Mouse (Mus musculus) liver, embryonic 14.5 days (tissue): Measurements from ENCODE around the gene Arrdc2. TPM values are rescaled to one million over a fixed set of nuclear protein-coding genes. Genes with fewer than 3 reads are reported as not detected.

ENCODE experiments used
- ATAC-seq: fragments of 200-750 bp; cut with Nextera tagmentation; 2 replicates; pipeline ENCODE4 v1.8.0; 2017; ENCODE audit warnings: moderate number of reproducible peaks, mild to moderate bottlenecking, moderate library complexity; ENCODE audit not compliant: insufficient read depth
- DNase-seq, 3 experiments: peaks; one replicate each; pipeline ENCODE4 v3.0.0-alpha.2; 2012 to 2013; ENCODE audit warnings: low read depth in 3 of 3, low spot score in 3 of 3
- H3K27ac ChIP-seq: fragments of 300-500 bp; sonication (generic); 2 replicates; pipeline ENCODE4 v1.5.1; 2014; ENCODE audit warnings: moderate library complexity, mild to moderate bottlenecking, control low read depth, inconsistent platforms
- H3K27me3 ChIP-seq: fragments of 300-500 bp; sonication (generic); 2 replicates; pipeline ENCODE4 v1.6.1; 2014; ENCODE audit warnings: mild to moderate bottlenecking, low read length, moderate library complexity; ENCODE audit not compliant: control insufficient read depth, insufficient read depth
- H3K36me3 ChIP-seq: fragments of 300-500 bp; sonication (generic); replicated peaks from 2 replicates; pipeline ENCODE4 v1.6.1; 2014; ENCODE audit warnings: low read depth; ENCODE audit not compliant: control insufficient read depth, insufficient read depth
- H3K4me1 ChIP-seq, 2 experiments: fragments of 200-500 bp in 1 of 2; fragments of 300-500 bp in 1 of 2; sonication (generic) in 1 of 2; replicated peaks; 2 replicates each; pipeline ENCODE4 v1.6.1; 2012 to 2014; ENCODE audit warnings: antibody characterized with exemption in 1 of 2, inconsistent platforms in 1 of 2, low read length in 1 of 2; ENCODE audit not compliant: control insufficient read depth in 2 of 2, insufficient read depth in 2 of 2
- H3K4me2 ChIP-seq: fragments of 300-500 bp; sonication (generic); 2 replicates; pipeline ENCODE4 v1.6.1; 2014; ENCODE audit warnings: low read depth, mild to moderate bottlenecking, control low read depth, moderate library complexity
- H3K4me3 ChIP-seq, 2 experiments: fragments of 200-500 bp in 1 of 2; fragments of 300-500 bp in 1 of 2; sonication (generic) in 1 of 2; 2 replicates each; pipeline ENCODE4 v1.5.1; 2012 to 2014; ENCODE audit warnings: low read depth in 2 of 2, low read length in 2 of 2, mild to moderate bottlenecking in 2 of 2, control low read depth in 1 of 2, inconsistent platforms in 1 of 2, moderate library complexity in 1 of 2; ENCODE audit not compliant: insufficient read depth in 1 of 2
- H3K9ac ChIP-seq: fragments of 300-500 bp; sonication (generic); replicated peaks from 2 replicates; pipeline ENCODE4 v1.6.1; 2014; ENCODE audit warnings: mild to moderate bottlenecking, control low read depth, moderate library complexity
- H3K9me3 ChIP-seq: fragments of 300-500 bp; sonication (generic); 2 replicates; pipeline ENCODE4 v1.6.1; 2016; ENCODE audit warnings: low read length, mixed read lengths; ENCODE audit not compliant: control insufficient read depth
- CTCF ChIP-seq: IDR thresholded peaks from 2 replicates; pipeline ENCODE4 v1.5.1; 2016; ENCODE audit warnings: antibody characterized with exemption, low read depth, control low read depth
- EP300 ChIP-seq: IDR thresholded peaks from 2 replicates; pipeline ENCODE4 v1.6.1; 2016; ENCODE audit warnings: antibody characterized with exemption, low read depth
- WGBS: fragments of 180-500 bp; shearing (Covaris S2); extraction: QIAGEN DNeasy Blood & Tissue Kit; methylation state at CpG from one replicate; pipeline ENCODE4 v1.1.7; 2014; ENCODE audit not compliant: insufficient replicate concordance; 5-methylcytosine and 5-hydroxymethylcytosine counted together
- polyA plus RNA-seq, 2 experiments: library from polyadenylated mRNA; depleted of rRNA in 1 of 2; stranded (reverse) in 1 of 2; unstranded in 1 of 2; fragments of >200 nt; fragmentation: Nextera tagmentation in 1 of 2; extraction: Ambion mirVana in 1 of 2; gene quantifications; 2 replicates each; pipeline versions ENCODE4 v1.2.1 to v1.2.3; 2012 to 2014

Arrdc2 gene
- polyA plus RNA-seq, 2 experiments: 9.5 to 33.9 TPM

DNA sequence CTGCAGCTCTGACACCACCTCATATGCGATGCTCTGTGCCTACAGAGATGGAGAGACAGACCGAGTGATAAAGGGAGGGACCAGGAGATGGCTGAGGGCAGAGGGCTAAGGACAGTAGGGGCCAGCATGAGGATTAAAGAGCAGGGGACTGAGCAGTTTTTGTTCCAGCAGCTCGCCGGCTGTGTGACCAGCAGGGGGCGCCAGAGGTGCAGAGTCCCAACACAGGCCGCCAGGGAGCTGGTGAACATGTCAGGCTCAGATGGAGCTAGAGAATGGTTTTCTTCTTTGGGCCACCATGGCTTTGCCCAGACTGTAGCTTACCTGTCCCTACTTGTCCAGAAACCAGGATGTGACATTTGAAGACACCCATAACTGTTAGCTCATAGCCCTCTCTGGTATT is 5.0 kb upstream of the Arrdc2 start:
- H3K4me1 ChIP-seq: peaks cover 43 to 48% of the 10 kb centered on the region in 2 experiments
- peak overlapping the region; percentile 82 for H3K4me2 ChIP-seq
- peak; percentile 75 to 82 (median 76) for DNase-seq
- no peaks in the 10 kb centered on the region for H3K27me3 ChIP-seq
- peak overlapping the region; percentile 99 for H3K27ac ChIP-seq
- H3K36me3 ChIP-seq: no peaks in the 10 kb centered on the region
- no peaks in the 10 kb centered on the region for H3K9me3 ChIP-seq
- TF ChIP-seq CTCF (peak; percentile 99), EP300 (no peak)
- WGBS: 1% methylated on average over 6 of the region's 6 CpGs
- H3K4me3 ChIP-seq: no peak overlapping the region
- ATAC-seq: no peak
- H3K9ac ChIP-seq: peak overlapping the region; percentile 93

- TF ChIP-seq CTCF: no peak
- no peak for TF ChIP-seq EP300
- Histone ChIP-seq H3K9ac (peak overlapping the region; percentile 93), H3K4me2 (peak overlapping the region; percentile 82), H3K27ac (peak overlapping the region; percentile 99), H3K9me3 (no peaks in the 10 kb centered on the region), H3K4me1 (peaks cover 43 to 48% of the 10 kb centered on the region in 2 experiments), H3K36me3 (no peaks in the 10 kb centered on the region), H3K27me3 (no peaks in the 10 kb centered on the region), H3K4me3 (no peak overlapping the region; a peak in 1 of 4 replicates)
- DNase-seq (no peak), ATAC-seq (no peak)
- whole genome bisulfite sequencing: 65% methylated on average over 8 of the region's 8 CpGs
Measured at GRCm38 (mm10) chr8:70843941-70844340, 4.4 kb upstream of the Arrdc2 start.

DNA sequence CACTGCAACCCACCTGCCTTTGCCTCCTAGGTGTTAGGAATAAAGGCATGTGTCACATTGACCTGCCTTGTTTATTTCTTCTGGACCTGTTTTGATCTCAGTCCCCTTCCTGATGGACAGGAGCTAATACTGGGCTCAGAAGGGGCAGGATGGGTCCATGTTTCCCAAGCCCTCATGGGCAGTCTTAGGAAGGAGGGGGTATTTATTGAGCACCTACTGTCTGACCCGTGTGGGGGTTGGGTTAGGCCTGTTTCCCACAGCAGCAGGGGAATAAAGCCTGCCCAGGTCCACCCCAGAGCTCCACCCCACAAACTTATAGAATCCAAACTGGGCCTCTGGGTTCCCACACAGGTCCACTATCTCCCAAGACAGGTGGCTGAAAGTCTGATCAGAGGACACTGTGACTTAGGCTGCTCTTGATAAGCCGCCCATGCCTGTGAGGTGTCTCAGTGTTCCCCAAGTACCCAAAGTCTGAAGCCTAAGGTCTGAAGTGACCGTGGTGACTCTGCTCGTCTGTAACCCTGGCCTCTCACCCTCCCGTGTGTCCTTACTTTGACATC is 3.8 kb upstream of the Arrdc2 start:
- no peaks in the 10 kb centered on the region for H3K36me3 ChIP-seq
- 18% methylated on average over 5 of the region's 5 CpGs for WGBS
- H3K4me1 ChIP-seq: peaks cover 43 to 50% of the 10 kb centered on the region in 2 experiments
- TF ChIP-seq CTCF (no peak), EP300 (peak; percentile 95)
- DNase-seq: peak; percentile 92 to 94 (median 94)
- no peaks in the 10 kb centered on the region for H3K27me3 ChIP-seq
- H3K9me3 ChIP-seq: no peaks in the 10 kb centered on the region
- H3K4me3 ChIP-seq: peak overlapping the region; percentile 32 to 65
- peak overlapping the region; percentile 82 for H3K4me2 ChIP-seq
- ATAC-seq: peak; percentile 56
- peak overlapping the region; percentile 93 for H3K9ac ChIP-seq
- peak overlapping the region; percentile 99 for H3K27ac ChIP-seq

GRCm38 (mm10) chr8:70842484-70842883 is 3.0 kb upstream of the Arrdc2 start:
- H3K4me1 ChIP-seq: peaks cover 43 to 50% of the 10 kb centered on the region in 2 experiments
- TF ChIP-seq EP300: no peak
- no peak for TF ChIP-seq CTCF
- H3K9me3 ChIP-seq: no peaks in the 10 kb centered on the region
- H3K27ac ChIP-seq: peak overlapping the region; percentile 99
- H3K4me3 ChIP-seq: peak overlapping the region; percentile 65 to 73
- H3K4me2 ChIP-seq: peak overlapping the region; percentile 82
- ATAC-seq: no peak
- H3K9ac ChIP-seq: peak overlapping the region; percentile 93
- no peaks in the 10 kb centered on the region for H3K27me3 ChIP-seq
- no peak for DNase-seq
- H3K36me3 ChIP-seq: no peaks in the 10 kb centered on the region
- 74% methylated on average over 25 of the region's 25 CpGs for WGBS

DNA sequence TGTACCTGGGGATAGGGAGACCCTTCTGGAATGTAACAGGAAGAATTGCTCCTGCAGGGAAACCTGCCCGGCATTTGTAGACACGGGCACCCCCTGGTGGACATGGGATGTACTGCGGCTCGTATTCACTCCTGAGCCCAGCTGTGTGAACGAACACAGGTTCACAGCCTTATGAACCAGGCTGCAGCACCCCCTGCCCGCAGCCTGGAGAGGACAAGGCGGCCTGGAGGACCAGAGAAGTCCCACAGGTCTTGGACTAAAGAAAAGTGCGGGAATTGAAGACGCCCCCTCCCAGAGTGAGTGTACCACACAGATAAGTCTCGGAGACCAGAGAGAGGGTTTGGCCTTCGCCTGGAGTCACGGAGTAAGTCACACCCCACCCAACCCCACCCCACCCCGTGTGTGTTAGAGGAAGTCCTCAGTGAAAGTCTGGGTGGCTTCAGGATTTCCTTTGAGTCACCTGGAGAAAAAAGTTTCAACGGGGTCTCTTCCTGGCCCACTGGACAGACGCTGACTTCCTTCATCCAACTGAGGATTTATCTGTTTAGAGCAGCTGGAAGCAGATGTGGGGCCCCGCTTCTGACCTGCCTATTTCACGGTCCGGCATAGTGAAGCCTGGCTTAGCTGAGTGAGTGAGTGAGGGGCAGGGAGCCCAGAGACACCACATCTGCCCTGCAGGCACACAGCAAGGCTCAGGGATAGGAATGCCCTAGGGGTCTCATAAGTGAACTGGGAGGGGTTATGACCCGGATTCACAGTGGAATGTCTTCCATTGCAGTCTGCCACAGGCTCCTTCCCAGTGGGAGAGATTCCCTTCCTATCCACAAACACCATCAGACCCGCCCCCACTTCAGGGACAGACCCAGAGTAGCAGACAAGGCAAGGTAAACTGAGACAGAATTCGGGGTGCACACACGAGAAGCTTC is 1.9 kb upstream of the Arrdc2 start:
- H3K27me3 ChIP-seq: no peaks in the 10 kb centered on the region
- ATAC-seq: peak; percentile 42
- TF ChIP-seq CTCF (peak; percentile 99), EP300 (peak; percentile 64)
- no peaks in the 10 kb centered on the region for H3K9me3 ChIP-seq
- peaks cover 6% of the 10 kb centered on the region for H3K36me3 ChIP-seq
- H3K4me1 ChIP-seq: peaks cover 47 to 60% of the 10 kb centered on the region in 2 experiments
- H3K9ac ChIP-seq: peak overlapping the region; percentile 93
- WGBS: 9% methylated on average over 22 of the region's 22 CpGs
- DNase-seq: peak; percentile 80 to 86 (median 81)
- peak overlapping the region; percentile 99 for H3K27ac ChIP-seq
- H3K4me2 ChIP-seq: peak overlapping the region; percentile 82
- peak overlapping the region; percentile 65 to 73 for H3K4me3 ChIP-seq
